Mouse (Mus musculus): ENCODE measurements around the gene Nisch.

Gene Nisch

GRCm38 (mm10) chr14:31215157-31216002 lies 1.4 kb downstream of the Nisch start:
- DNase-seq (ENCODE audit: low read depth, low spot score) = peak; percentile 70

- no peak for DNase-seq (ENCODE audit: low read depth, low spot score)
These were observed 2.1 kb downstream of the Nisch start for GRCm38 (mm10) chr14:31214684-31215083.

- no peak for DNase-seq (ENCODE audit: low read depth, low spot score)
These were observed 2.9 kb downstream of the Nisch start for GRCm38 (mm10) chr14:31213868-31214267.

GRCm38 (mm10) chr14:31212499-31212898 lies 4.2 kb downstream of the Nisch start:
- DNase-seq (ENCODE audit: low read depth, low spot score) = no peak

- DNase-seq (ENCODE audit: low read depth, low spot score) = no peak
These were observed 4.9 kb downstream of the Nisch start for GRCm38 (mm10) chr14:31211854-31212253.

GRCm38 (mm10) chr14:31209133-31209557 lies 7.6 kb downstream of the Nisch start:
- DNase-seq (ENCODE audit: low read depth, low spot score) = no peak

- DNase-seq (ENCODE audit: low read depth, low spot score) = no peak
These were observed 8.7 kb downstream of the Nisch start, which contains the start of gene Tnnc1 for GRCm38 (mm10) chr14:31208084-31208483. Tnnc1 (plus strand) TSS chr14:31208312.

GRCm38 (mm10) chr14:31207070-31207830 lies 9.5 kb downstream of the Nisch start:
- no peak for DNase-seq (ENCODE audit: low read depth, low spot score)

- peak; percentile 92 for DNase-seq (ENCODE audit: low read depth, low spot score)
These were observed 10.2 kb downstream of the Nisch start for GRCm38 (mm10) chr14:31206472-31206981.

- DNase-seq (ENCODE audit: low read depth, low spot score) = peak; percentile 53
These were observed 10.9 kb downstream of the Nisch start for GRCm38 (mm10) chr14:31205562-31206467.

- no peak for DNase-seq (ENCODE audit: low read depth, low spot score)
These were observed 11.5 kb downstream of the Nisch start for GRCm38 (mm10) chr14:31205244-31205561.

GRCm38 (mm10) chr14:31204844-31205243 lies 11.9 kb downstream of the Nisch start:
- no peak for DNase-seq (ENCODE audit: low read depth, low spot score)

- DNase-seq (ENCODE audit: low read depth, low spot score) = no peak
These were observed 16.7 kb downstream of the Nisch start for GRCm38 (mm10) chr14:31200038-31200437.

GRCm38 (mm10) chr14:31199599-31199998 lies 17.1 kb downstream of the Nisch start:
- no peak for DNase-seq (ENCODE audit: low read depth, low spot score)

- no peak for DNase-seq (ENCODE audit: low read depth, low spot score)
These were observed 18.9 kb downstream of the Nisch start for GRCm38 (mm10) chr14:31197547-31198516.

- DNase-seq (ENCODE audit: low read depth, low spot score) = peak; percentile 43
These were observed 20.8 kb downstream of the Nisch start for GRCm38 (mm10) chr14:31195968-31196367.

GRCm38 (mm10) chr14:31195521-31195920 lies 21.2 kb downstream of the Nisch start:
- DNase-seq (ENCODE audit: low read depth, low spot score) = no peak

GRCm38 (mm10) chr14:31194891-31195513 lies 21.7 kb downstream of the Nisch start:
- DNase-seq (ENCODE audit: low read depth, low spot score) = no peak

GRCm38 (mm10) chr14:31194441-31194840 lies 22.3 kb downstream of the Nisch start:
- no peak for DNase-seq (ENCODE audit: low read depth, low spot score)

- DNase-seq (ENCODE audit: low read depth, low spot score) = no peak
These were observed 23.0 kb downstream of the Nisch start for GRCm38 (mm10) chr14:31193791-31194190.
